Mouse (Mus musculus): Measurements from ENCODE around the gene Cdk11b. TPM values are rescaled to one million over a fixed set of nuclear protein-coding genes. Genes with fewer than 3 reads are reported as not detected.
"Not testable (repeated sequence)": the region's sequence is repeated elsewhere in the genome, so short reads cannot be mapped to it uniquely, and the experiment has no call there.

Cdk11b gene
- total and polyA plus RNA-seq, 2 experiments from 2014 or later: 15.3 to 36.8 TPM

GRCm38 (mm10) chr4:155643531-155643930, 18.9 kb downstream of the Cdk11b start:
- ATAC-seq (ENCODE audit: insufficient read depth, low read depth) (no peak), DNase-seq (ENCODE audit: low spot score) (no peak)
- H3K9me3 ChIP-seq (replicated peaks; ENCODE audit: control insufficient read depth, low read length): no peaks in the 10 kb centered on the region
- no peak overlapping the region for H3K4me3 ChIP-seq (ENCODE audit: low read depth, low read length)
- no peaks in the 10 kb centered on the region for H3K4me1 ChIP-seq (ENCODE audit: control insufficient read depth, insufficient read depth)
- peaks cover 81% of the 10 kb centered on the region for H3K36me3 ChIP-seq (replicated peaks; ENCODE audit: control insufficient read depth, insufficient read depth, low read length)
- WGBS: 83% methylated on average over 1 of the region's 1 CpGs
- TF ChIP-seq EP300 (IDR thresholded peaks at IDR 0.05; ENCODE audit: low read depth) (no peak), CTCF (IDR thresholded peaks at IDR 0.05; ENCODE audit: low read depth) (no peak)
- H3K9ac ChIP-seq (replicated peaks; ENCODE audit: low read depth, low read length): no peak overlapping the region
- no peak overlapping the region for H3K4me2 ChIP-seq (ENCODE audit: low read depth, low read length)
- H3K27ac ChIP-seq (ENCODE audit: low read depth): no peak overlapping the region
- no peaks in the 10 kb centered on the region for H3K27me3 ChIP-seq (ENCODE audit: control insufficient read depth, insufficient read depth, low read length)

GRCm38 (mm10) chr4:155645308-155645707, 20.7 kb downstream of the Cdk11b start, which contains the start of gene Gm10563:
TSS of gene Gm10563 (minus strand) at chr4:155645408.
- H3K27me3 ChIP-seq (ENCODE audit: control insufficient read depth, insufficient read depth, low read length); H3K9ac ChIP-seq (replicated peaks; ENCODE audit: low read depth, low read length); H3K4me2 ChIP-seq (ENCODE audit: low read depth, low read length); H3K4me1 ChIP-seq (ENCODE audit: control insufficient read depth, insufficient read depth); ATAC-seq (ENCODE audit: insufficient read depth, low read depth); DNase-seq (ENCODE audit: low spot score); H3K4me3 ChIP-seq (ENCODE audit: low read depth, low read length); H3K27ac ChIP-seq (ENCODE audit: low read depth); H3K9me3 ChIP-seq (replicated peaks; ENCODE audit: control insufficient read depth, low read length): not testable (repeated sequence)
- 93% methylated on average over 2 of the region's 2 CpGs for WGBS
- peaks cover 84% of the 10 kb centered on the region for H3K36me3 ChIP-seq (replicated peaks; ENCODE audit: control insufficient read depth, insufficient read depth, low read length)

GRCm38 (mm10) chr4:155645721-155646120, 21.1 kb downstream of the Cdk11b start:
- no peak for ATAC-seq (ENCODE audit: insufficient read depth, low read depth)

GRCm38 (mm10) chr4:155649355-155649754, 24.7 kb downstream of the Cdk11b start:
- peaks cover 31% of the 10 kb centered on the region for H3K4me1 ChIP-seq (ENCODE audit: control insufficient read depth, insufficient read depth)
- no peak for TF ChIP-seq CTCF (IDR thresholded peaks at IDR 0.05; ENCODE audit: low read depth)
- no peak for TF ChIP-seq EP300 (IDR thresholded peaks at IDR 0.05; ENCODE audit: low read depth)
- no peak overlapping the region for H3K9ac ChIP-seq (replicated peaks; ENCODE audit: low read depth, low read length)
- DNase-seq (ENCODE audit: low spot score) (no peak), ATAC-seq (ENCODE audit: insufficient read depth, low read depth) (no peak)
- H3K9me3 ChIP-seq (replicated peaks; ENCODE audit: control insufficient read depth, low read length): no peaks in the 10 kb centered on the region
- peaks cover 55% of the 10 kb centered on the region for H3K36me3 ChIP-seq (replicated peaks; ENCODE audit: control insufficient read depth, insufficient read depth, low read length)
- H3K27me3 ChIP-seq (ENCODE audit: control insufficient read depth, insufficient read depth, low read length): peaks cover 14% of the 10 kb centered on the region; the same call in 1 of the 2 replicates
- H3K4me2 ChIP-seq (ENCODE audit: low read depth, low read length): no peak overlapping the region
- no peak overlapping the region for H3K27ac ChIP-seq (ENCODE audit: low read depth)
- WGBS: 88% methylated on average over 11 of the region's 11 CpGs
- H3K4me3 ChIP-seq (ENCODE audit: low read depth, low read length): no peak overlapping the region

More at GRCm38 (mm10) chr4:155645721-155646120, 21.1 kb downstream of the Cdk11b start:
- no peaks in the 10 kb centered on the region for H3K4me1 ChIP-seq (ENCODE audit: control insufficient read depth, insufficient read depth)
- H3K9me3 ChIP-seq (replicated peaks; ENCODE audit: control insufficient read depth, low read length): no peaks in the 10 kb centered on the region
- DNase-seq (ENCODE audit: low spot score): no peak
- WGBS: 71% methylated on average over 5 of the region's 5 CpGs
- H3K27me3 ChIP-seq (ENCODE audit: control insufficient read depth, insufficient read depth, low read length): no peaks in the 10 kb centered on the region
- peaks cover 84% of the 10 kb centered on the region for H3K36me3 ChIP-seq (replicated peaks; ENCODE audit: control insufficient read depth, insufficient read depth, low read length)
- H3K4me3 ChIP-seq (ENCODE audit: low read depth, low read length): no peak overlapping the region
- no peak overlapping the region for H3K27ac ChIP-seq (ENCODE audit: low read depth)
- H3K4me2 ChIP-seq (ENCODE audit: low read depth, low read length): no peak overlapping the region
- TF ChIP-seq EP300 (IDR thresholded peaks at IDR 0.05; ENCODE audit: low read depth) (no peak), CTCF (IDR thresholded peaks at IDR 0.05; ENCODE audit: low read depth) (no peak)
- no peak overlapping the region for H3K9ac ChIP-seq (replicated peaks; ENCODE audit: low read depth, low read length)

GRCm38 (mm10) chr4:155651553-155652269, 27.1 kb downstream of the Cdk11b start:
- ATAC-seq (ENCODE audit: insufficient read depth, low read depth): peak; percentile 67
- no peak overlapping the region for H3K9ac ChIP-seq (replicated peaks; ENCODE audit: low read depth, low read length)
- H3K27me3 ChIP-seq (ENCODE audit: control insufficient read depth, insufficient read depth, low read length): peaks cover 26% of the 10 kb centered on the region
- TF ChIP-seq EP300 (IDR thresholded peaks at IDR 0.05; ENCODE audit: low read depth) (no peak), CTCF (IDR thresholded peaks at IDR 0.05; ENCODE audit: low read depth) (no peak)
- H3K36me3 ChIP-seq (replicated peaks; ENCODE audit: control insufficient read depth, insufficient read depth, low read length): peaks cover 52% of the 10 kb centered on the region
- H3K4me1 ChIP-seq (ENCODE audit: control insufficient read depth, insufficient read depth): peaks cover 41% of the 10 kb centered on the region
- peak overlapping the region; percentile 66 for H3K4me2 ChIP-seq (ENCODE audit: low read depth, low read length)
- peak; percentile 86 for DNase-seq (ENCODE audit: low spot score)
- WGBS: 44% methylated on average over 15 of the region's 15 CpGs
- peak overlapping the region; percentile 72 for H3K27ac ChIP-seq (ENCODE audit: low read depth)
- H3K9me3 ChIP-seq (replicated peaks; ENCODE audit: control insufficient read depth, low read length): no peaks in the 10 kb centered on the region
- H3K4me3 ChIP-seq (ENCODE audit: low read depth, low read length): peak overlapping the region; percentile 53; the same call in 1 of the 2 replicates

All from heart, postnatal 0 days (tissue).